Mouse (Mus musculus) layer of hippocampus, postnatal 25 days (tissue): ENCODE measurements around the gene Gm5724. TPM values are rescaled to one million over a fixed set of nuclear protein-coding genes. Genes with fewer than 3 reads are reported as not detected.

Experiments
- DNase-seq, 2 experiments: peaks; one replicate each; pipeline ENCODE4 v3.0.0; 2022; ENCODE audit warnings: mixed read lengths in 2 of 2, low spot score in 1 of 2; ENCODE audit errors: extremely low spot score in 1 of 2
- total RNA-seq, 2 experiments: library from RNA; stranded (reverse); gene quantifications; 2 replicates each; pipeline ENCODE4 v1.2.3; 2021

The Gm5724 gene
- total RNA-seq = not detected

DNA sequence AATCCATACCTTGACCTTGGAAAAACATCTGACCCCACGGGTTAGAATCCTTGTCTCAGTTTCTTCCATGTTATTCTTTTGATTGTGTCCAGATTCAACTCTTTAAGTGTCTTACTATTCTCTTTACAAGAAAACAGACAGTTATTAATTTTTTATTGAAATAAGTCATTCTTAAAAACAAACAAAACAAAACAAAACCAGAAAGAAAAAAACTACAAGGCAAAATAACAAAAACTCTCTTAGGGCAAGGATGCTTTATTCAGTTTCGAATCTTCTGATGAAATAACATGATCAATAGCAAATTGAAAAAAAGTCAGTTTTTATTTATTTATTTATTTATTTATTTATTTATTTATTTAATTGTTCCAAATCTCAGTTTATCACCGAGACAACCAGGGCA, at the start of gene Gm5724:
Gene Gm5724 (minus strand): TSS at position 101 of the 400 bp plus-strand sequence.
- DNase-seq = no peak

DNA sequence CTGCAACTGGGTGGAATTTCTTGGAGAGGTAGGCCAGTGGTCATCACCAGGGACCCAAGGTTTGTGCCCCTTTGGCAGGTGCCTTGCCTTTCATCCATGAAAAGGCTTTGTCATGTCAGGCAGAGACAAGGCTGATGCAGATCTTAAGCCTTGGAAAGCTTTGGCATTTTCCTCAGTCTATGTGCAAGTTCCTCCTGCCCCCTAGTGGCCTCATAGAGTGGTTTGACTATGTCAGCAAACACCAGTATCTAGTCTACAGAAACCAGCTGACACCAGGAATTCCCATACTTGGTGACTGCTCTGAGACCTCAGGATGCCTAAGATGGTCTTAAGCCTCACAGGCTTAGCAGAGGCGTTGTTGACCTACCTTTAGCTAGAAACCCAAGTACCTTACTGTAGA, 24.2 kb upstream of the Gm5724 start:
- peak in 1 of 2 experiments; percentile 15 for DNase-seq

DNA sequence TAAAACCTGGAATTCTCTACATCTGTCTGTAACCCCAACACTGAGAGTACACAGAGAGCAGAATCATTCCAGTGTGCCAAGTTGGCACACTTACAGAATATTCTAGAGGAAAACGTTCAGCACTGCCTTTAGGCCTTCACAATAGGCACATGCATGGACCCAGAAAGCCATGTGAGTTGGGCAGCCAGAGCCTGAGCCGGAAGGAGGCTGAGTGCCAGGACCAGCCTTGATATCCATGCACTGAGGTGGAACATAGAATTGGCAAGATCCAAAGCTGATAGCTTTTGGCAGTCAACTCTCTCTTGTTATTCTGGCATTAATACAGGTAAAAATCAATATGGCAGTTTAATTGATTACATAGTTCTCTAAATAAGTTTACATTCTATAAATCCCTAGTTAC, 866 bp upstream of the Gm5724 start:
- DNase-seq = no peak

DNA sequence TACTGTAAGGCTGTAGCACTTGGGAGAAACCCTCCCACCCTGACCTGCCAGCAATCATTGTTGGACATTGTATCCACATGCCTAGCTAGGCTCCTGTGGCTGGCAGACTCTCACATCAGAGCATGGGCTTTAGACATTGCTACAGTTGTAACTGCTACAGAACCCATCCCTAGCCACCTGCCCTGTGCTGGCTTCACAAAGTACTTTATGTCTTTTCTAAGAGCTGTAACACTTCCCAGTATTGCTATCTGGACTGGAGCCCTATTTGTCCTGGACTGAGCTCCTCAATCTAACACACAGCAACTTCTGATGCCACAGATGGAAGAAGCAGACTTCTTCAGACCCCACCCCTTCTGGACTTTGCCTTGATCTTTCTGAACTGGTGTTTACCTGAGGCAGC, 82.4 kb downstream of the Gm5724 start:
- no peak for DNase-seq

DNA sequence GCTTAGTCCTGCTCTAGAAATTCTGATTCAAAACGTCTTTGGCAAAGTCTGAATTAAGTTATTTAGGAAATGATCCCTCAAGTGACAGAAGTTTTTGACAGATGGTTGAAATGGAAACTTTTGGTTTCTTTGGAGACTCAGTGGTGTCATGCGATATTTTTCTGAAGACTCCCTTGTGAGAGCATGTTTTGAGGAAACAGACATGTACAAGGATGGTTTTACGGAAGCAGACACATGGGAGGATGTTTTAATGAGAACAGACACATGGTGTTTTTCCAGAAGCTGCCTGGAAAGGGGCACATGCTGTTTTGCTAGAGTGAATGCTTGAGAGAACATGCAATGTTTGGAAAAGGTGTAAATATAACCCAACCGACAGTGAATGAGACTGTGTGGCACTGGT, 86.6 kb downstream of the Gm5724 start:
- DNase-seq = no peak

Other genes with a start within 250 kb of the Gm5724 start
- gene Slco1c1, start 249.4 kb downstream of the Gm5724 start, total RNA-seq = 10 to 100 TPM; 54.4 to 64.3 TPM
- gene Slco1b2, start 144.3 kb downstream of the Gm5724 start, total RNA-seq = under 1 TPM; 0.17 to 0.35 TPM
- gene Slco1a4, start 82.4 kb upstream of the Gm5724 start, total RNA-seq = 10 to 100 TPM; 31.0 to 47.2 TPM
- not detected for gene Slco1a1, start 173.2 kb upstream of the Gm5724 start, total RNA-seq
- gene Gm6614, start 237.6 kb upstream of the Gm5724 start, total RNA-seq = not detected